Mouse (Mus musculus): ENCODE data around the gene Slfn9. TPM values are rescaled to one million over a fixed set of nuclear protein-coding genes. Genes with fewer than 3 reads are reported as not detected.
"Not testable (repeated sequence)": the region's sequence is repeated elsewhere in the genome, so short reads cannot be mapped to it uniquely, and the experiment has no call there.

Gene Slfn9
- polyA plus RNA-seq, 2 experiments: 7.8 to 12.9 TPM

DNA sequence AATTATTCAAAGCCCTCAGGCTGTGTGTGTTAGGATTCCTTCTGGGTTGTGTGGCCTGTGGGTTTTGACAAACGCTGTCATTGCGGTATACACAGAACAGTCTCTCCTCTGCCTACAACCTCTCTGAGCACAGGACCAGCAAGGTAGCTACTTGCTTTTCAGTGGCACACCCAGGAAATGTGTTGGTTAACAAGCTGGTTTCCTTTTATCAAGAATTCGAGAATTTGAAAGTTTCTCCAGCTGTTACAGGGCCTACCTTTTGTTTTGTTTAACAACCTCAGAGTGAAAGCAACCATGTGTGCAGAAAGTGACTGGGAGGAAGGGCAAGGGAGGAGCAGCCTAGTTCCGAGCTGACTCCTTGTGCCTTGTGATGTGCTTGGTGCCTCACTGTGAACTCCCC is 44.2 kb downstream of the Slfn9 start:
- ATAC-seq (ENCODE audit: low FRiP score, low read depth): no peak
- H3K4me1 ChIP-seq (ENCODE audit: control insufficient read depth, insufficient read depth, low read length): no peaks in the 10 kb centered on the region
- H3K4me3 ChIP-seq (replicated peaks; ENCODE audit: low read length): no peak overlapping the region
- no peak for TF ChIP-seq POLR2A (IDR thresholded peaks at IDR 0.05; ENCODE audit: borderline replicate concordance, extremely low read depth, insufficient read depth, insufficient read length)
- no peaks in the 10 kb centered on the region for H3K36me3 ChIP-seq (ENCODE audit: control insufficient read depth, insufficient read depth, low read length)
- peaks cover 27% of the 10 kb centered on the region for H3K27me3 ChIP-seq (ENCODE audit: control insufficient read depth, insufficient read depth, low read length)
- H3K27ac ChIP-seq (replicated peaks; ENCODE audit: low read depth, low read length): no peak overlapping the region
- WGBS: 47% methylated on average over 4 of the region's 4 CpGs
- no peak overlapping the region for H3K4me2 ChIP-seq (replicated peaks; ENCODE audit: low read depth, low read length, severe bottlenecking)
- no peaks in the 10 kb centered on the region for H3K9me3 ChIP-seq (ENCODE audit: control insufficient read depth, low read length)
- H3K9ac ChIP-seq (ENCODE audit: low read depth, low read length, severe bottlenecking): no peak overlapping the region
- DNase-seq (ENCODE audit: low spot score): no peak

DNA sequence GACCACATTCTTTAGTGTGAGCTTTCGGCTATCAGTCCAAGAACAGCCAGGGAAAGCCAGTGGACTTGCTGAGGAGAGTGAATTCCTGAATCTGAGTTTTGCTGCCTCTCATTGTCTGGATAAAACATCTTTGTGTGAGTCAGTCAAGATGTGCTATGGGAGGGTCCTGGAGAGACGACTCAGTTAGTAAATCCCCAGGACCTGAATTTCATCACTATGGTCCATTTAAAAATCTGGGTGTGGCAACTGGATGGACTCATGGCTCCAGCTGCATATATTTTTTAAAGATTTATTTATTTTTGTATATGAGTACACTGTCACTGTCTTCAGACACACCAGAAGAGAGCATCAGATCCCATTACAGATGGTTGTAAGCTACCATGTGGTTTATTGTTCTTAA is 46.0 kb downstream of the Slfn9 start:
- H3K27ac ChIP-seq (replicated peaks; ENCODE audit: low read depth, low read length): no peak overlapping the region
- ATAC-seq (ENCODE audit: low FRiP score, low read depth): no peak
- H3K4me3 ChIP-seq (replicated peaks; ENCODE audit: low read length): no peak overlapping the region
- WGBS: 58% methylated on average over 2 of the region's 2 CpGs
- H3K4me2 ChIP-seq (replicated peaks; ENCODE audit: low read depth, low read length, severe bottlenecking): no peak overlapping the region
- no peaks in the 10 kb centered on the region for H3K9me3 ChIP-seq (ENCODE audit: control insufficient read depth, low read length)
- no peak overlapping the region for H3K9ac ChIP-seq (ENCODE audit: low read depth, low read length, severe bottlenecking)
- H3K4me1 ChIP-seq (ENCODE audit: control insufficient read depth, insufficient read depth, low read length): no peaks in the 10 kb centered on the region
- TF ChIP-seq POLR2A (IDR thresholded peaks at IDR 0.05; ENCODE audit: borderline replicate concordance, extremely low read depth, insufficient read depth, insufficient read length): no peak
- DNase-seq (ENCODE audit: low spot score): no peak
- H3K36me3 ChIP-seq (ENCODE audit: control insufficient read depth, insufficient read depth, low read length): no peaks in the 10 kb centered on the region
- H3K27me3 ChIP-seq (ENCODE audit: control insufficient read depth, insufficient read depth, low read length): peaks cover 10% of the 10 kb centered on the region

DNA sequence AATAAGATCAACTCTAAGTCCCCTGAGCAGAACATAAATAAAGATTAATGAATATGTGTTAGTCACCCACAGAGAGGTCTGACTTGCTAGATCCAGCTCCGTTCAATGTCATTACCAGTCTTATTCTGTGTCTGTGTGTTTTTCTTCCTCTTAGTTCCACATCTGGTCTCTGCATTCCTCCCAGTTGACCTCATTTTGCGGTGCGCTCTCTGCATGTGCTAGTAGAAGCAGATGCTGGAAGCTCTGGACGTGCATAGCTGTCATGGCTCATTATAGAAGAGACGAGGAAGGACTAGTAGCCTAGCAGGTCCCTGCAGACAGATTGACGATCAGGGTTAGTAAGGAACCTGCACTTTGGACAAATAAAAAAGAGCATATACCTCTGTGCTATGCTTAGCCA is 48.3 kb downstream of the Slfn9 start:
- WGBS: 14% methylated on average over 6 of the region's 6 CpGs
- no peak overlapping the region for H3K4me2 ChIP-seq (replicated peaks; ENCODE audit: low read depth, low read length, severe bottlenecking)
- H3K27me3 ChIP-seq (ENCODE audit: control insufficient read depth, insufficient read depth, low read length): peaks cover 8% of the 10 kb centered on the region; the same call in 1 of the 2 replicates
- no peaks in the 10 kb centered on the region for H3K9me3 ChIP-seq (ENCODE audit: control insufficient read depth, low read length)
- no peak overlapping the region for H3K4me3 ChIP-seq (replicated peaks; ENCODE audit: low read length)
- no peaks in the 10 kb centered on the region for H3K36me3 ChIP-seq (ENCODE audit: control insufficient read depth, insufficient read depth, low read length)
- H3K9ac ChIP-seq (ENCODE audit: low read depth, low read length, severe bottlenecking): no peak overlapping the region
- DNase-seq (ENCODE audit: low spot score) (no peak), ATAC-seq (ENCODE audit: low FRiP score, low read depth) (no peak)
- H3K27ac ChIP-seq (replicated peaks; ENCODE audit: low read depth, low read length): no peak overlapping the region
- no peak for TF ChIP-seq POLR2A (IDR thresholded peaks at IDR 0.05; ENCODE audit: borderline replicate concordance, extremely low read depth, insufficient read depth, insufficient read length)
- no peaks in the 10 kb centered on the region for H3K4me1 ChIP-seq (ENCODE audit: control insufficient read depth, insufficient read depth, low read length)

DNA sequence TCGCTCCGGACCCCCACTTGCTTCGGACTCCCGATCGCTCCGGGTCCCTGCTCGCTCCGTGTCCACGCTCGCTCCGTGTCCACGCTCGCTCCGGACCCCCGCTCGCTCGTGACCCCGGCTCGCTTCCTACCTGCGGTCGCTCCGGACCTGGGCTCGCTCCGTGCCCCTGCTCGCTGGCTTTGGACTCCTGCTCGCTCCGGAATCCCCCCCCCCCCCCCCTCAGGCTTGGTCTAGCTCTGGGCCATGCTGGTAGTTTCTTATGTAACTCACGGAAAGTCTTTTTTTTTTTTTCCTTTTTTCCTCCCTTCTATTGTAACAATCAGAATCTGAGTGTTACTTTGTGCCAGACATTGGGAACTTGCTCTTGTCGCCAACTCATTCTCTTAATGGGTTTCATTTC is 58.4 kb downstream of the Slfn9 start:
- H3K27me3 ChIP-seq (ENCODE audit: control insufficient read depth, insufficient read depth, low read length): peaks cover 67% of the 10 kb centered on the region
- peak overlapping the region; percentile 43; the same call in 1 of the 2 replicates for H3K9ac ChIP-seq (ENCODE audit: low read depth, low read length, severe bottlenecking)
- H3K4me2 ChIP-seq (replicated peaks; ENCODE audit: low read depth, low read length, severe bottlenecking): peak overlapping the region; percentile 91
- no peaks in the 10 kb centered on the region for H3K9me3 ChIP-seq (ENCODE audit: control insufficient read depth, low read length)
- peaks cover 3% of the 10 kb centered on the region; the same call in 1 of the 2 replicates for H3K4me1 ChIP-seq (ENCODE audit: control insufficient read depth, insufficient read depth, low read length)
- 6% methylated on average over 25 of the region's 29 CpGs for WGBS
- no peaks in the 10 kb centered on the region for H3K36me3 ChIP-seq (ENCODE audit: control insufficient read depth, insufficient read depth, low read length)
- no peak for ATAC-seq (ENCODE audit: low FRiP score, low read depth)
- DNase-seq (ENCODE audit: low spot score): no peak
- H3K27ac ChIP-seq (replicated peaks; ENCODE audit: low read depth, low read length): no peak overlapping the region
- no peak for TF ChIP-seq POLR2A (IDR thresholded peaks at IDR 0.05; ENCODE audit: borderline replicate concordance, extremely low read depth, insufficient read depth, insufficient read length)
- H3K4me3 ChIP-seq (replicated peaks; ENCODE audit: low read length): peak overlapping the region; percentile 45

DNA sequence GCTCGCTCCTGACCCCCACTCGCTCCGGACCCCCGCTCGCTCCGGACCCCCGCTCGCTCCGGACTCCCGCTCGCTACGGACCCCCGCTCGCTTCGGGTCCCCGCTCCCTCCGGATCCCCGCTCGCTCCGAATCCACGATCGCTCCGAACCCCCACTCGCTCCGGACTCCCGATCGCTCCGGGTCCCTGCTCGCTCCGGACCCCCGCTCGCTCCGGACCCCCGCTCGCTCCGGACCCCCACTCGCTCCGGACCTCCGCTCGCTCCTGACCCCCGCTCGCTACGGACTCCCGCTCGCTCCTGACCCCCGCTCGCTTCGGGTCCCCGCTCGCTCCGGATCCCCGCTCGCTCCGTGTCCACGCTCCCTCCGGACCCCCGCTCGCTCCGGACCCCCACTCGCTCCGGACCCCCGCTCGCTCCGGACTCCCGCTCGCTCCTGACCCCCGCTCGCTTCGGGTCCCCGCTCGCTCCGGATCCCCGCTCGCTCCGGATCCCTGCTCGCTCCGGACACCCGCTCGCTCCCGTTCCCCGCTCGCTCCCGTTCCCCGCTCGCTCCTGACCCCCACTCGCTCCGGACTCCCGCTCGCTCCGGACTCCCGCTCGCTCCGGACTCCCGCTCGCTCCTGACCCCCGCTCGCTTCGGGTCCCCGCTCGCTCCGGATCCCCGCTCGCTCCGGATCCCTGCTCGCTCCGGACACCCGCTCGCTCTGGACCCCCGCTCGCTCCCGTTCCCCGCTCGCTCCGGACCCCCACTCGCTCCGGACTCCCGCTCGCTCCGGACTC is 59.8 kb downstream of the Slfn9 start:
- peaks cover 75% of the 10 kb centered on the region for H3K27me3 ChIP-seq (ENCODE audit: control insufficient read depth, insufficient read depth, low read length)
- not testable (repeated sequence) for ATAC-seq (ENCODE audit: low FRiP score, low read depth); H3K9me3 ChIP-seq (ENCODE audit: control insufficient read depth, low read length); H3K27ac ChIP-seq (replicated peaks; ENCODE audit: low read depth, low read length); H3K36me3 ChIP-seq (ENCODE audit: control insufficient read depth, insufficient read depth, low read length); DNase-seq (ENCODE audit: low spot score); H3K4me1 ChIP-seq (ENCODE audit: control insufficient read depth, insufficient read depth, low read length)
- H3K4me2 ChIP-seq (replicated peaks; ENCODE audit: low read depth, low read length, severe bottlenecking): peak overlapping the region; percentile 91
- WGBS: 1% methylated on average over 33 of the region's 119 CpGs
- H3K9ac ChIP-seq (ENCODE audit: low read depth, low read length, severe bottlenecking): peak overlapping the region; percentile 38; the same call in 1 of the 2 replicates
- peak overlapping the region; percentile 45 for H3K4me3 ChIP-seq (replicated peaks; ENCODE audit: low read length)

DNA sequence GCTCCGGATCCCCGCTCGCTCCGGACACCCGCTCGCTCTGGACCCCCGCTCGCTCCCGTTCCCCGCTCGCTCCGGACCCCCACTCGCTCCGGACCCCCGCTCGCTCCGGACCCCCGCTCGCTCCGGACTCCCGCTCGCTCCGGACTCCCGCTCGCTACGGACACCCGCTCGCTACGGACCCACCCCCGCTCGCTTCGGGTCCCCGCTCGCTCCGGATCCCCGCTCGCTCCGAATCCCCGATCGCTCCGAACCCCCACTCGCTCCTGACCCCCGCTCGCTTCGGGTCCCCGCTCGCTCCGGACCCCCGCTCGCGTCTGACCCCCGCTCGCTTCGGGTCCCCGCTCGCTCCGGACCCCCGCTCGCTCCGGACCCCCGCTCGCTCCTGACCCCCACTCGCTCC is 60.5 kb downstream of the Slfn9 start:
- DNase-seq (ENCODE audit: low spot score); H3K4me1 ChIP-seq (ENCODE audit: control insufficient read depth, insufficient read depth, low read length); H3K27ac ChIP-seq (replicated peaks; ENCODE audit: low read depth, low read length); ATAC-seq (ENCODE audit: low FRiP score, low read depth); H3K36me3 ChIP-seq (ENCODE audit: control insufficient read depth, insufficient read depth, low read length); H3K9me3 ChIP-seq (ENCODE audit: control insufficient read depth, low read length); H3K9ac ChIP-seq (ENCODE audit: low read depth, low read length, severe bottlenecking): not testable (repeated sequence)
- WGBS: 1% methylated on average over 40 of the region's 63 CpGs
- Histone ChIP-seq H3K4me3 (replicated peaks; ENCODE audit: low read length) (peak overlapping the region; percentile 45), H3K27me3 (ENCODE audit: control insufficient read depth, insufficient read depth, low read length) (peaks cover 69% of the 10 kb centered on the region), H3K4me2 (replicated peaks; ENCODE audit: low read depth, low read length, severe bottlenecking) (peak overlapping the region; percentile 91)

DNA sequence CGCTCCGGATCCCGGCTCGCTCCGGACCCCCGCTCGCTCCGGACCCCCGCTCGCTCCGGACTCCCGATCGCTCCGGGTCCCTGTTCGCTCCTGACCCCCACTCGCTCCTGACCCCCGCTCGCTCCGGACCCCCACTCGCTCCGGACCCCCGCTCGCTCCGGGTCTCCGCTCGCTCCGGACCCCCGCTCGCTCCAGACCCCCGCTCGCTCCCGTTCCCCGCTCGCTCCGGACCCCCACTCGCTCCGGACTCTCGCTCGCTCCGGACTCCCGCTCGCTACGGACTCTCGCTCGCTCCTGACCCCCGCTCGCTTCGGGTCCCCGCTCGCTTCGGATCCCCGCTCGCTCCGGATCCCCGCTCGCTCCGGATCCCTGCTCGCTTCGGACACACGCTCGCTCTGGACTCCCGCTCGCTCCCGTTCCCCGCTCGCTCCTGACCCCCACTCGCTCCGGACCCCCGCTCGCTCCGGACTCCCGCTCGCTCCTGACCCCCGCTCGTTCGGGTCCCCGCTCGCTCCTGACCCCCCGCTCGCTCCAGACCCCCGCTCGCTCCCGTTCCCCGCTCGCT is 61.2 kb downstream of the Slfn9 start:
- H3K9ac ChIP-seq (ENCODE audit: low read depth, low read length, severe bottlenecking); DNase-seq (ENCODE audit: low spot score); H3K36me3 ChIP-seq (ENCODE audit: control insufficient read depth, insufficient read depth, low read length); H3K4me1 ChIP-seq (ENCODE audit: control insufficient read depth, insufficient read depth, low read length); ATAC-seq (ENCODE audit: low FRiP score, low read depth); H3K9me3 ChIP-seq (ENCODE audit: control insufficient read depth, low read length); H3K27ac ChIP-seq (replicated peaks; ENCODE audit: low read depth, low read length): not testable (repeated sequence)
- Histone ChIP-seq H3K4me2 (replicated peaks; ENCODE audit: low read depth, low read length, severe bottlenecking) (peak overlapping the region; percentile 91), H3K4me3 (replicated peaks; ENCODE audit: low read length) (peak overlapping the region; percentile 45), H3K27me3 (ENCODE audit: control insufficient read depth, insufficient read depth, low read length) (peaks cover 67% of the 10 kb centered on the region)
- 2% methylated on average over 47 of the region's 85 CpGs for WGBS
